Mouse (Mus musculus) lung, postnatal 25 days (tissue): ENCODE data around the gene Chchd4.
"Not testable (repeated sequence)": the region's sequence is repeated elsewhere in the genome, so short reads cannot be mapped to it uniquely, and the experiment has no call there.

Source experiments
- DNase-seq: peaks from one replicate; pipeline ENCODE4 v3.0.0; 2022; ENCODE audit warnings: low spot score

Gene Chchd4

DNA sequence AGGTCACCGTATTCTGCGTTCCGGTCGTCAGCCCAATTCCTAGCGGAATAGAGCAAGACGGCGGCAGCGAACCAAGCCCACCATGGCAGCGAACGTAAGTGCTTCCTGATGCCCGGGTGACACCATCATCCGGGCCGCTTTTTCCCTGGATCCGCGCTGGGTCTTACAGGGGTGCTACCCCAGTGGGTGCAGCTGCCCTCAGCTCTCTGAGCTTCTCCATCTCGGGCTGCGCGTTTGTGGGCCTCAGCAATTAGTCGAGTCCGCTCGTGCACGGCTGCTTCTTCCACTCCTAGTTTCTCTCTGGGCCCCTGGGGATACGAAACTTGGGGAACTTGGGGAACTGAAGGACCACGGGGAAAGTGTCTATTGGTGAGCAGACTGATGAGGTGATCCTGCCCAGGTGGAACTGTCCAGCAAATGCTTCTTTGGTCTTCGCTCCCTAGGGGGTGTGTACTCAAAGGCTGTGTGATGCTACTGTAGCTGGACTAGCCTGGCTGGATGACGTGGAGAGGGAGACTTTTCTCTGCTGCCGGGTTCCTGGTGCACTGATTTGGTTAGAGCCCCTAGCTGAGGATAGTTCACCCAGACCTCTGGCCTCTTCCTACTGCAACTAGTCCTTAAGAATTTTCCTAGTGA, 577 bp upstream of the Chchd4 start:
- no peak for DNase-seq

DNA sequence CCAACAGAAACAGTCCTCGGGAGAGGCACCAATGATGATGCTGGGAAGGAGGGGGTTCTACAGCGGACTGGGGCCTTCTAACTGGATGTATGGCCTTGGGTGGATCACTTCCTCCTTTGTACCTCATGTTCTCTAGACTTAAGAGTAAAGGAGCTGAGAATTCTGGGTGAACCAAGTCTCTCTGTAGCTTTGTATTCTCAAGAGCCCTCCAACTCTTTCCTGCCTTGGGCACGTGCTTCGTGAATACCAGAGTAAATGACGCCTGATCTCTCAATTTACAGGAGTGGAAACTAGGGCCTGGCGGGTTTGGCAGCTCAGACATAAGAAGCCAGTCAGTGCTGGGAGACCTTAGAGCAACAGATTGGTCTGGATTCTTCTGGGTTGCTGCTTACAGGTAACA, 1.0 kb downstream of the Chchd4 start:
- no peak for DNase-seq

- DNase-seq: not testable (repeated sequence)
These were observed 1.9 kb downstream of the Chchd4 start for GRCm38 (mm10) chr6:91471427-91471826.

DNA sequence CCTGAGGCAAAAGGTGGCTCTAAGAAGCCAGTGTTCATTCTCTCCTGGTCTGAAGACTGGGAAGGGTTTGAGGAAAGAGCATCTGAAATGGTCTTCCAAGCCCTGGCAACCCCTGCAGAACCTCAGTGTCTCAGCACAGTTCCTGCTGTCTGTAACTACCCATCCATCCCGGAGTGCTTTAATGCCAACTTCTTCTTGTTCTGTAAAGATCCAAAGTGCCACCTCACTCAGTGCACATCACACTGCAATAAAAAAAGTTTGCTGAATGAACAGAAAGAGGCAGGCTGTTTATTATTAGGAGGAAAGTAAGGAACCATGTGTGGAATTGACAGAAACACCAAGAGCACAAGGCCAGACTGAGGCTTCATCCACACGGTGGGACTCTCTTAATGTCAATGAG, 2.6 kb downstream of the Chchd4 start:
- no peak for DNase-seq

DNA sequence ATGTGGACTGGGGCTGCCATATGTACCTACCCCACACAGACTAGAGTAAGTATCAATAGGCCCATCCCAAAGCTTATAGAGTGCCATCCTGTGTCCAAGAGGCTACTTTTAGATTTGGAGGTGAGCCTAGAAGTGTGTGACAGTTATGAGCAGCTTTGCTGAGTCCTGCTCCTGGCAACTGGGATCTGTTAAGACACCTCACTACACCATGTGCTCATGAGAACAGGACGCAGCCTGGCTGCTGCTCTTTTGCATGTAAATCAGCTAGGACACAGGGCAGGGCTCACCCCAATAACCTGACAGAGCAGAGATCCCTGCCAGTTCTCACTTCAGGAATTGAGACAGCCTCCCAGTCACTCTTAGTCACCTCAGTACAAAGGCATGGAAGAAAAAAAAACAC, 6.2 kb downstream of the Chchd4 start:
- DNase-seq: no peak

DNA sequence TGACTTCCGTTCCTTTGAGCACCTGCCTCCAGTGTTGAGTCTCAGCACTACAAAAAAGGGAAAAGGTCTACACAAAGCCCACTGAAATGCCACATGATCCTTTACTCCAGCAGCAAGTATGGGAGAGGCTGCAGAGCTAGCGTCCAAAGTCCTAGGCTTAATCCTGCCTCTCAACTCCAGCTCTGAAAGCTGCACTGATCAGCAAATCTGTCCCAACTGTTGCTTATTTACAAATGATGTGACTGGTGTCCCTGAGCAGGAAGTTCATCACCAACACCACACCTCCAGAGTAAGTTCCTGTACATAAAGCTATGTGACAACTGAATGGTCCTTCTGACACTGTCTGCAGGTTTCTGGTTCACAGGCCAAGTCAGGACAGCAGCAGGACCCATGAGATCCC, 7.6 kb downstream of the Chchd4 start:
- no peak for DNase-seq

DNA sequence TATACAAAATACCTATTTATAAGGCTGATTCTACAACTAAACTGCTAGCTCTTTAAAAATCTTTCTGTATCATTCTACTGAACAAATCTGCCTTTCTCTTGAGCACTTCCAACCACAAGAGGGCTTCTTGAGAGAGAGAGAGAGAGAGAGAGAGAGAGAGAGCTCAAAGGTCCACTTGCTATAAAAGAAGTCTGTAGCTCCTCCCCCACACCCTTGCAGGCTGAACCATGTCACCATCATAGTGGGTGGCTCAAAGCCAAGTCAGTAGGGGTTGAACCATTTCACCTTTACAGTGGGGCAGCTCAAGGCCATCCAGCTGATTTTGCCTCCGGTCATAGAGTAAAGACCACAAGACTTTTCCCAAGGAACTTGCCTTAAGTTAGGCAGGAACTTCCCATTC, 13.9 kb downstream of the Chchd4 start:
- DNase-seq: no peak

DNA sequence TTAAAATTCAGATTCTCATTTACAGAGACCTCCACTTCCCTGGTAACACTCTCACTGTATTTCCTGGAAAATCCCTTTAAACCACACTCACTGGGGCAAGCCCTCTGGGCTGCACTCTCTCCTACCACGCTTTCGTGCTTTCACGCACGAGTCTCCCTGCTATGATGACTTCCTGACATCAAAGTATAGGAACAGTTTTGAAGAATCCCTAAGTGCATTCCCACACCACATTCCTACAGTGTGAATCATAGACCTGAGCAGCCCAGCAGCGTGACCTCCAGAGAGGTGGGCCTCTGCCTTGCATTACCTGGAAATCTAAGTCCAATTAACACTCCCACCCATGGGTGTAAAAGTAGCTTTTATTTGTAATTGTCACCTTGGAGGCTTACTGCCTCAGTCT, 18.8 kb downstream of the Chchd4 start:
- no peak for DNase-seq

GRCm38 (mm10) chr6:91452056-91452455, 21.3 kb downstream of the Chchd4 start:
- DNase-seq: no peak

DNA sequence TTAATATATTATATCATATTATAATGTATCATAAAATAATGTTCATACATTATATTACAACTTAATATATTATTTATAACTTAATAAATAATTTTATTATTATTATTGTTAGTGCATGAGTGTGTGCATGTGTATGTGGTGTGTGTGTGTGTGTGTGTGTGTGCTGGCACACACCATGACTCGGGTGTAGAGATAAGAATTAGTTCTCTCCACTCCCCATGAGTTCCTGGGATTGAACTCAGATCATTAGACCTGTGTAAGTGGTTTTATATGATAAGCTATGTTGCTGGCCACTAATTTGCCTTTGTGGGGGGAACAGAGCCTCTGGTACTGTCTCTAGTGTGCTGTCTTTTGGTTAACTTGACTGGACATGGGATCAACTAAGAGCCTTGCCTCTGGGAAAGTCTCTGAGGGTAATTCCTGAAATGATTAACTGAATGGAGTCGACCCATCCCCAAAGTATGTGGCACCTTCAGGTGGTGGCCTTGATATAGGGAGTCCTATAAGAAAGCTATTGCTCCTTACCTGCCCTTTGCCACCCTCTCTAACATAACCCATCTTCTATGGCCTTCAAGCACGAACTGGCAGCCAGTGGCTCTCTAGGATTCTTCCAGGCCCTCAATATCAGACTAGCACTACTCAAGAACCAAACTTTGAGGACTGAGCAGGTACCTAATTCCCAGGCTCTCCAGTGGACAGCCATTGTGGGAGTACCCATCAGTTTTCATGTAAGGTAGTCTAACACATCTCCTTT, 23.7 kb downstream of the Chchd4 start:
- no peak for DNase-seq

DNA sequence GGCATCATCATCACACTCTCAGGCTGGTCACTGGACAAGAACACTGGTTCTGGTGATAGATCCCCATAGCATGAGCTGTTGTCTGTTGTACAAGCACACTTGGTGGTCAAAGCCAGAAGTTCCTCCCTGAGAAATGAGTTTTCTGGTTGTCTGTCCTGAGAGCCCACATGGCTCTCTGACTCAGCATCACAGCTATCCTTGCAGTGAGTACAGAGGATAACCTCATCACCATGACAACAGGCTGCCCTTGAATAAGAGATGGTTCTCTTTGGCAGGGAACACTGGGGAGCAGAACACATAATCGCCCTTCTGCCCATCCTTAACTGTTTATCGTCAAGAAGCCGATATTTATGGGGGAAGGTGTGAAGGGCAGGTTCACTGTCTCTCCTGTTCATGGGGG, 28.0 kb downstream of the Chchd4 start:
- no peak for DNase-seq

DNA sequence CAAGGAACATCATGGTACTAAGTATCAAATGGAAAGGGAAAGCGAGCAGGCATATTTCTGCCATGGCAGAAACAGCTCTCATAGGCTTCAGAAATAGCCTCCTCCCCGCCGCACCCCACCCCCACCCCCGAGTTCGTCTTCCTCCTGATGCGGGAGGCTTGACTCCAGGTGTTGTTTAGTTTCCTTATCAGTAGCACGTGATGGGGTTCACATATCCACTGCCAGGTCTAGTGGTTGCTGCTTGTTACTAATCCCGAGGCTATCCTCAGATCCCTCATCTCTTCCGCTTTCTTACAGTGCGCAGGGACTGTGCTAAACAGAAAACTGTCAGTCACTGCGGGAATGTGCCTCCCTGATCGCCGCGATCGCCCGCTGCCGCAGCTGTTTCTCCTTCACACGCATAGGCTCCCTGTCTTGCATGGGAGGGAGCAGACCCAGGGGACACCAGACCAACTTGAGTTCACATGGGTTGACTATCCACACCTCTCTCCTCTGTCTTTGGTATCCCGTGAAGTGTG, 32.1 kb downstream of the Chchd4 start:
- no peak for DNase-seq

GRCm38 (mm10) chr6:91440474-91441144, 32.7 kb downstream of the Chchd4 start:
- peak; percentile 95 for DNase-seq

GRCm38 (mm10) chr6:91424151-91424550, 49.2 kb downstream of the Chchd4 start:
- no peak for DNase-seq

DNA sequence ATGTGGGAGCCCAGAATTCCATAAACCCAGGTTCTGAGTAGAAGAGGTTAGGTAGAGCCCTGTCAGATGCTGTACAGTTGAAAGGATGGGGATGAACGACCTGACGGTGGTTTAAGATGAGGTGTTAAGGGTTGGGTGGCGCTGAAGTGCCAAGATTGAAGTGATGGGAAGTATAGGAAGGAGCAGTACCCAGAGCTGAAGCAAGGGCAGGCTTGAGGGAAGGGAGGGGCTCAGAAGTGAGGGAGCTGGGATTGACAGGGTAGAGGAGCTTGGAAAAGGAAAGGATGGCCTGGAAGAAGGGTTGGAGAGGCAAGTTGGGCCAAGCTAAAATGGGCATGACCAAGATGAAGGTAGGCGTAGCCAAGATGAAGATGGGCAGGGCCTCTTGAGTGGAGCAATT, 51.7 kb downstream of the Chchd4 start:
- DNase-seq: no peak

DNA sequence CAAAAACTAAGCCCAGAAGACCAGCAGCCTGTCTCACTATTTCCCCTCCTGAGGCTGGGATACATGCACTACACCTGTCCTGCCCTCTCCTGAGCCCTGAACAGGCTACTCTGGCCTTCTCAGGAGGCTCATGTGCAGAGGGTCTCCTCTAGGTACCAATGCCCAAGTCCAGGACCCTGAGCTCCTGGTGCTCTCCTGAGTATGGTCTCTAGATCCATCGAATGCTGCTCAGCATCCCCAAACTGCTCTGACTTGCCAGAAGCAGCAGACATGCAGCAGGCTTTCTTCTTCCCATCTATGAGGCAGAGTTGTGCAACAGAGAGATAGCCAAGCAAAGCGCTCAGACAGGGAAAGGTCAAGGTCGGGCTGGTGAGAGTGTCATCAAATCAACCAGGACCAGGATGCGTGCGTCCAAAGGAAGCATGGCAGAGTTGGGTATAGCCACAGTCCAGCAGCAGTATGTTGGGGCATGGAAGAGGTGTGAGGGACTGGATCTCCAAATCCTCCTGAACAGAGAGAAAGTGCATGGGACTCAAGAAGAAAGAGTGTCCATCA, 56.0 kb downstream of the Chchd4 start:
- no peak for DNase-seq

- no peak for DNase-seq
These were observed 57.2 kb downstream of the Chchd4 start for GRCm38 (mm10) chr6:91416146-91416545.

GRCm38 (mm10) chr6:91414890-91415289, 58.5 kb downstream of the Chchd4 start:
- no peak for DNase-seq
